In genomic region chr2:153136211-153136610, GRCm38 (mm10) we compare ENCODE assay signal across 21 mouse cellular contexts. TPM values are rescaled to one million over a fixed set of nuclear protein-coding genes. Genes with fewer than 3 reads are reported as not detected.
A peak's percentile ranks its signal among the peaks of the same experiment; 100 is the strongest.
DNase-seq lines count a peak whose midpoint lies in the region; ATAC-seq and TF ChIP-seq lines count a peak whose summit lies in the region.
"Had no signal": no experiment of that assay in that cellular context is flagged by ENCODE, and none has a peak within 500 bp of the region (broad histone marks: within the 10 kb centered on the region; RNA-seq: fewer than 3 reads in every experiment).

No protein-coding gene starts in this region.

- H3K4me3 ChIP-seq in lung, adult 2 months (replicated peaks; ENCODE audit: extremely low read depth, low read depth, low read length): no peak overlapping the region
- H3K4me3 ChIP-seq in midbrain, embryonic 13.5 days (replicated peaks): no peak overlapping the region
- H3K4me3 ChIP-seq: embryonic facial prominence, embryonic 10.5 days; embryonic facial prominence, embryonic 13.5 days; hindbrain, embryonic 12.5 days; hindbrain, embryonic 15.5 days had no signal

- H3K4me1 ChIP-seq in lung, adult 2 months (ENCODE audit: control insufficient read depth, insufficient read depth, low read length): no peaks in the 10 kb centered on the region
- H3K4me1 ChIP-seq in midbrain, embryonic 13.5 days (replicated peaks): no peaks in the 10 kb centered on the region

- H3K27me3 ChIP-seq in midbrain, embryonic 13.5 days: no peaks in the 10 kb centered on the region
- H3K27me3 ChIP-seq: embryonic facial prominence, embryonic 13.5 days; hindbrain, embryonic 12.5 days; hindbrain, embryonic 15.5 days had no signal

- ATAC-seq in midbrain, embryonic 13.5 days: no peak
- ATAC-seq: forebrain, embryonic 14.5 days had no signal

- H3K36me3 ChIP-seq in midbrain, embryonic 13.5 days: no peaks in the 10 kb centered on the region
- H3K36me3 ChIP-seq: embryonic facial prominence, embryonic 10.5 days; embryonic facial prominence, embryonic 13.5 days; hindbrain, embryonic 12.5 days; hindbrain, embryonic 15.5 days had no signal

- H3K27ac ChIP-seq in midbrain, embryonic 13.5 days: no peak overlapping the region
- H3K27ac ChIP-seq: embryonic facial prominence, embryonic 10.5 days; embryonic facial prominence, embryonic 13.5 days; hindbrain, embryonic 12.5 days; hindbrain, embryonic 15.5 days had no signal

- TF ChIP-seq POLR2A in lung, adult 2 months (IDR thresholded peaks at IDR 0.05; ENCODE audit: borderline replicate concordance, extremely low read depth, low read depth, low read length): no peak

- DNase-seq in adrenal gland, adult 2 months: peak; percentile 13
- no peak for DNase-seq in adrenal gland, adult 8-10 months
- DNase-seq in lung, adult 2 months: peak; percentile 42
- peak; percentile 51 for DNase-seq in lung, postnatal 14 days
- peak; percentile 39 to 80 for DNase-seq in lung, postnatal 4 days
- no peak for DNase-seq in gastrocnemius, adult 18-20 months (ENCODE audit: low spot score)
- DNase-seq in layer of hippocampus, postnatal 25 days (ENCODE audit: extremely low spot score in 1 of 2, low spot score in 1 of 2): no peak
- DNase-seq: adrenal gland, postnatal 25 days; cerebellum, adult 18-20 months; cerebellum, adult 9-10 months; cerebellum, postnatal 25 days; gastrocnemius, postnatal 10 days; gastrocnemius, postnatal 36 days; heart, adult 11 months had no signal

- WGBS in lung, adult 2 months: 52% methylated on average over 4 of the region's 4 CpGs
- 59% methylated on average over 4 of the region's 4 CpGs for WGBS in midbrain, embryonic 13.5 days

- TF ChIP-seq CTCF in lung, adult 2 months (IDR thresholded peaks at IDR 0.05; ENCODE audit: insufficient read depth, low read length): no peak

- H3K9me3 ChIP-seq in midbrain, embryonic 13.5 days: no peaks in the 10 kb centered on the region
- H3K9me3 ChIP-seq: embryonic facial prominence, embryonic 10.5 days; embryonic facial prominence, embryonic 13.5 days; hindbrain, embryonic 12.5 days; hindbrain, embryonic 15.5 days had no signal

- H3K9ac ChIP-seq in midbrain, embryonic 13.5 days (replicated peaks): no peak overlapping the region
- H3K9ac ChIP-seq: embryonic facial prominence, embryonic 13.5 days; hindbrain, embryonic 12.5 days; hindbrain, embryonic 15.5 days had no signal

- no peak overlapping the region for H3K4me2 ChIP-seq in midbrain, embryonic 13.5 days (replicated peaks)
- H3K4me2 ChIP-seq: embryonic facial prominence, embryonic 13.5 days; heart, embryonic 11.5 days; hindbrain, embryonic 12.5 days; hindbrain, embryonic 15.5 days had no signal

RNA-seq across cellular contexts. Expression of gene Tm9sf4, which starts 24.9 kb away (rescaled TPM):
- 100 to 1,000 TPM; 104 to 121 TPM for total RNA-seq in adrenal gland, adult 2 months (2021)
- 40.8 and 66.2 TPM in 2 replicates for polyA plus RNA-seq in adrenal gland, adult 2 months (2012; rRNA removed)
- 100 to 1,000 TPM in 3 of 4 experiments, 10 to 100 TPM in 1; 96.3 to 115 (median 112) TPM for total RNA-seq in adrenal gland, adult 8-10 months (2022)
- 32.7 and 45.8 TPM in 2 replicates for polyA plus RNA-seq in lung, adult 2 months (2012; rRNA removed)
- total RNA-seq in gastrocnemius, adult 18-20 months (2021): 10 to 100 TPM; 27.0 to 30.3 TPM
- polyA plus RNA-seq in midbrain, embryonic 13.5 days (2015; fragmentation: Nextera tagmentation; extraction: Ambion mirVana): 78.6 and 80.0 TPM in 2 replicates
- 10 to 100 TPM; 88.6 to 97.6 TPM for total RNA-seq in layer of hippocampus, postnatal 25 days (2021)

RNA-seq across cellular contexts. Expression of gene Hck, which starts 27.9 kb away (rescaled TPM):
- total RNA-seq in adrenal gland, adult 2 months (2021): 1 to 10 TPM; 3.1 to 4.6 TPM
- polyA plus RNA-seq in adrenal gland, adult 2 months (2012; rRNA removed): 4.2 and 4.7 TPM in 2 replicates
- 1 to 10 TPM; 3.3 to 5.5 (median 4.5) TPM for total RNA-seq in adrenal gland, adult 8-10 months (2022)
- 45.0 and 52.8 TPM in 2 replicates for polyA plus RNA-seq in lung, adult 2 months (2012; rRNA removed)
- total RNA-seq in gastrocnemius, adult 18-20 months (2021): under 1 TPM; 0.18 to 0.28 TPM
- polyA plus RNA-seq in midbrain, embryonic 13.5 days (2015; fragmentation: Nextera tagmentation; extraction: Ambion mirVana): 1.3 TPM in 2 replicates
- total RNA-seq in layer of hippocampus, postnatal 25 days (2021): 1 to 10 TPM; 1.6 to 1.8 TPM

Comparison
In these comparisons a context has a peak if more than half of its experiments do, and no peak if none do; other contexts are left out.
1. DNase-seq: peak in adrenal gland, adult 2 months (single experiment), lung, adult 2 months (single experiment), lung, postnatal 14 days (single experiment) and lung, postnatal 4 days (2 of 2); none in adrenal gland, adult 8-10 months (single experiment), gastrocnemius, adult 18-20 months (single experiment) and layer of hippocampus, postnatal 25 days (0 of 2).